Mouse (Mus musculus) left cerebral cortex, adult 18-20 months (tissue): ENCODE results near the gene Bahcc1. TPM values are rescaled to one million over a fixed set of nuclear protein-coding genes. Genes with fewer than 3 reads are reported as not detected.

Experiments
- DNase-seq, 2 experiments: peaks; one replicate each; pipeline ENCODE4 v3.0.0; 2021 to 2022; ENCODE audit warnings: low spot score in 2 of 2, mixed read lengths in 1 of 2
- total RNA-seq, 2 experiments: library from RNA; stranded (reverse); gene quantifications; 2 replicates each; pipeline ENCODE4 v1.2.3; 2021

Gene Bahcc1
- total RNA-seq, 2 experiments from 2014 or later: 18.8 to 19.0 TPM

GRCm38 (mm10) chr11:120228116-120228890, 4.4 kb upstream of the Bahcc1 start:
- DNase-seq: no peak

GRCm38 (mm10) chr11:120228911-120229437, 3.8 kb upstream of the Bahcc1 start:
- DNase-seq: no peak

DNA sequence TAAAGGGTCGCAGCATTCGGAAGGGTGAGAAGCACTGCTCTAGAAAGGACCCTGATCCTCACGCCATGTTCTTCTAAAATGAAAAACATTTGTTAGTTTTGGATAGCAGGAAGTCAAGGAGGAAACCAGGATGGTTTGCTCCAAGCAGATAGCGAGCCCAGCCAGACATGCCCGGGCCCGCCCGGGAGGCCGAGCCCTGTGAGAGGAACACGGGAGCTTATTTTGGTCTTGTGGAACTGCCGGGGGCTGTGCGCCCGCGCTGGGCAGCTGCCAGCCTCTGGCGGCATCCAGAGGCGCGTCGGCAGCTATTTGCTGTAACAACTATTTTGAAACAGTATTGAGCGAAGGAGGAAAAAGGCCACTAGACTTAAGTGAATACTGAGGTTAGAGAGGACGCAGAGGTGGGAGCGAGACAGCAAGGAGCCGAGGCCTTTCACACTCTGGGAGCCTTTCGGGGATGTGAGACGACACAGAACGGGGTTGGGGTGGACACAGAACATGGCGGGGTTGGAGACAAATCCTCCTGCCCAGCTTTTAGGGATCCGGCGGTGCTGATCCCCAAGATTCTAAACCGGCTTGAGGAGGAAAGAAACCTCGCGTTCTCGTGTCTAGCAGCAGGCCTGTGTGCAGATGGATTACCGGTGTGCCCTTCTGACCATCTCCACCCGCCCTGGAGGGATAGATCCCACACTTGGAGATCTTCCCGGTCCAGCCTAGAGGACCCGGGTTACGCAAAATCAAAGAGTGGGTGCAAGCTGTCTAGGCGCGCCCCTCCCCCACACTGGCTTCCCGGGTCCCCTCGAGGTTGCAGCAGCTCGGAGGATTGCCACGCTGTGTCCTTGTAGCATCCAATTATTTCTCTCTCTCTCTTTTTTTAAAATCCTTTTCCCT, 2.6 kb upstream of the Bahcc1 start:
- DNase-seq: peak; percentile 67 to 71

DNA sequence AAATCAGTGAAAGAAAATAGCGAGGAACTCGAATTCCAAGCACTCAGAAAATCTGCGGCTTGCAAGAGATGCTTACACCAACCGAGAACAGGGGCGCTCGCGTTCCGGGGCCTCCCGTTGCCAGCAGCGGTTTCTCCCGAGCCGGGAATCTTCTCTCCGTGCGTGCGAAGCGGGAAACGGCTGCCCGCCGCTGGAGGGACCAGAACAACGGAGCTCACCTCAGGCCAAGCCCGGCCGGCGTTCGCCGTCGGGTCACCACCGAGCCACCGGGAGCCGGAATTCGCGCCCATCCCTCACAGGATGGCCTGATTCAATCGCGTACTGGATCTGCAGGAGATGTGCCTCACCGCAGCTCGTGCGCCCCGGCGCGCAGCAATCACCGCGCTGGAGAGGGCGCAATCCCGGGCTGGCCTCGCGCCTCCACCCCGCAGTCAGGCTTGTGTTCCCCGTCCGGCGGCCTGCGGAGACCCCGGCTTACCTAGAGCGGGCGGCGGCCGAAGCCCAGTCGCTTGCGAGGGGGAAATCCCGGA, 1.8 kb upstream of the Bahcc1 start:
- DNase-seq: peak; percentile 41 to 49

DNA sequence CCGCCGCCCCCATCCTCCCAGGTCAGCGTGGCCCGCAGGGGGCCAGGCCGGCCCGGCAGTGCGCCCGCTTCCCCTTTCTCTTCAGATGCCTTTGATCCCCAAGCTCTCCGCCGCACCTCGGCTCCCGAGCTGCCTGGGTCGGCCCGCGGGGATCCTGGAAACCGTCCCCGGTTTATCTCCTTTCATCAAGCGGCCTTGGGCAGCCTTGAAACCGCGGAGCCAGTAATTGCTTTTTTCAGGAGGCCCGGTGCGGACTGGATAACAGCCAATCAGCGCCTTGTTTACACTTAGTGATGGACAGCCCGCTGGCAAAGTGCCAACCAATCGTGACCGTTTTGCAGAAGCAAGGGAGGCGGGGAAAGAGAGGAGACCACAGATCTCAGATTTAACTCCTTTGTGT, 1.4 kb upstream of the Bahcc1 start:
- DNase-seq: peak; percentile 99 to 100

DNA sequence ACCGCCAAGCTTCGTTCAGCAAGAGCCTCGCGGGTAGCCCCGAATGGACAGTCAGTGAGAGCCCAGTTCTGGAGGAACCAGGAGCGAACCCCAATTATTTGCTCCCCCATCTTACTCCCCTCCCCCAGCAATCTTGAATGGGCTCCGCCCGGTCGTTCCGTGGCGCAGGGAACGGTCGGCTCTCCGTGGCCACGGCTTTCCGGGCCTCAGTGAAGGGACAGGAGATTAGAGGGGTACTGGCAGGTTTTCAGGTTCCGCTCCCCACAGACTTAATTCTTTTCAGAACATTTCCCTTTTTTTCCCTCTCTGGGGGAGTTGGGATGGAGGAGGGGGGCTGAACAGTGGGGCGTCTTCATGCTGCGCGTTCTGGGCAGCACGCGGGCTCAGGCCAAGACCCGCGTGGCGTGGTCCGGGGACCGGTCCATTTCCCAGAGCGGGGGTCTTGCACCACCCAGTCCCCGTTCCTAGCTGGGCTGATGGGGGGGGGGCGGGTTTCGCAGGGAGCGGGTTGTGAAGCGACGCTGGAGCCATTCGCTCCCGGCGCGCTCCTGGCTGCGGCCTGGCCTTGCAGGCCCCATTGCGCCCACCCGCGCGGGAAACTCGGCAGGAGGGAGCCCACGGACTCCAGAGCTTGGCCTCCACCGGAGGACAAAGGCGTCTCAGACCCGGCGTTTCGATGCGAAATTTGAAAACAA, 841 bp downstream of the Bahcc1 start:
- DNase-seq: peak; percentile 41 to 59

GRCm38 (mm10) chr11:120234136-120234775, 1.5 kb downstream of the Bahcc1 start:
- DNase-seq: peak; percentile 48 to 57

- DNase-seq: no peak
These were observed 2.0 kb downstream of the Bahcc1 start for GRCm38 (mm10) chr11:120234776-120235181.

DNA sequence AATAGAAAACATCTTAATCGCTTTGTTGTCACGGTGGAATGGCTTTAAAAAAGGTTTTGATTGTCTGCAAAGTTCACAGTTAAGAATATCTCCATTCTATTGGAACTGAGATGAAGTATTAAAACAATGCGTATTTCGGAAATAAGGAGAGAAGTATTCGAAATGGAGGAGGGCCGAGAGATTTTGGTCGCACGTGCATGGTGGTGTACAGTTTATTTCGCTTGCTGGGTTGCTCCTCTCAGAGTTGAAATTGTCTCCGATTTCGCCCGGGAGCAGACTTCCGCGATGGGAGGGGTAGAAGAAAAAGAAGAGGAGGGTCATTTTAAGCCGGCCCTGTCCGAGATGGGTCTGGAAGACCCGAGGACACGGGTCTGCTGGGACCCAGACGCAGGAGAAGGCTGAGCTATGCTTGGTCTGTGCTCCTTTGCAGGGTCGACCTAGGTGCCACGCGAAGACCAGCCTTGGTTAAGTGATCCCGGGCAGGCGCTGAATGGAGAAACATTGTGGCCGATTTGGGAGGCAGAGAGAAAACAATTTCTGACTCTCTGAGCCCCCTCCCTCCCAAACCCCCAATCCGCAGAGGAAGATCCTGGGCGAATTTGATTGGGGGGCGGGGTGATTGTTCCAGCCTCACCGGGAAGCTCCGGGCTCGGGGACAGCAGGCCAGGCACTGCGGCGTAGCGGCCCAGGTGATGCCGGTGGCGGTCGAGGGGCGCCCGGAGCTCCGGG, 2.8 kb downstream of the Bahcc1 start:
- DNase-seq: peak; percentile 36 to 43

- no peak for DNase-seq
These were observed 3.3 kb downstream of the Bahcc1 start for GRCm38 (mm10) chr11:120236114-120236437.

- peak; percentile 55 to 71 for DNase-seq
These were observed 3.9 kb downstream of the Bahcc1 start for GRCm38 (mm10) chr11:120236438-120237165.

DNA sequence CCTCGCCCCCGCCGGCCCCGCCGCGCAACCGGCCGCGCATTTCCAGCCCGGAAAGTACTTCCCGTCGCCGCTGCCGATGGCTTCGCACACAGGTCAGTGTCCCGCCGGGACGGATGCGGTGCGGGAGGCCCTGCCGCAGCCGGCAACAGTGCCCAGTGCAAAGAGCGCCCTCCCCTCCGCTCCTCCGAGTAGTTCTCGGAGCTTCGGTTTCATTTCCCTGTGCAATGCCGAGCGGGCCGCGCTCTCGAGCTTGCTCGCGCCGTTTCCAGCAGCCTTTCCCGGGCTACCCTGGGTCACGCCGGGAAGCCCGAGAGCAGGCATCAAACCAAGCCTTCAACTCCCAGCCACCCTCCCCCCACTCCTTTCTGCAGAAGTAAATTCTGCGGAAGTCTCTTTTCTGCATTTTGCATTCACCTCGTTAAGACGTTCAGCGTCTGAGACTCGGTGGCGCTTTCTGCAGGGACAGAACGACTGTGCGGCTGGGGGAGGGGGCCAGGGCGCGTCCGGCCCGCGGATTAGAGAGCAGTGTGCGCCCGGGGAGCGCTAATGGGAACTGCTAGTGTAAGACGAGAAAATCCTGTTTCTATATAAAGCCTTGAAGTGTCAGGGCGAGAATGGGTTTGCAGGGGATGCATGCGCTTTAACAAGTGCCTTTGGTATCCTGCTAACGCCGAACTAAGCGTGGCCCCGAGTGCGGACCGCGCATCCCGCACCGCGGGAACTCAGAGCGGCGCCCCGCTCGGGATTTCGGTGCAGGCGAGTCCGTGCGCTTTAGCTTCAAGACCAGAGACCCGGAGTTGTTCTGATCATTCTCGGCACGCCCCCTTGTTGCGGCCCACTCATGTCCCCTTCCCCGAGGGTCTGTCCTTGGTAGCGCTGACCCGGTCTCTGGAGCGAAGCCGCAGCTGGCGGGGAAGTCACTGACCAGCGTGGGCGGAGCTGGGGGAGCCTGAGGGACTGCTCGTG, 4.7 kb downstream of the Bahcc1 start:
- DNase-seq: peak in 1 of 2 experiments; percentile 58

DNA sequence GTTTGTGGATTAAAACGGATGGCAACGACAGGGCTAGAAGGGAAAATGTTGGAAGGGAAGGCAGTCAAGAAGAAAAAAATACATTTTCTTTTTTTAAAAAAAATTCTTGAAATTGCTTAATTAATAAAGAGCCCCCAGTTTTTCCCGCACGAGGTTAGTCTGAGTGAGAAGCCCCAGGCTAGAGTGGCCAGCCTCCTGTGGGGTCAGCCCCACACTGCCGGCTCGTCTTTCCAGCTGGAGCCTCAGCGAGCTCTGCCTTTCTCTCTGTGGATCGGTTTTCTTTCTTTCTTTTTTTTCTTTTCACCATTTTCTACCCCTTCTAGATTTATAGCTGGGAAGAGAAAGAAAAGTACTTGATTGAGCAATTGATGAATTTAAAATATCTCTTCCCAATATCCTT, 5.6 kb downstream of the Bahcc1 start:
- no peak for DNase-seq

GRCm38 (mm10) chr11:120238751-120239359, 6.1 kb downstream of the Bahcc1 start:
- no peak for DNase-seq

GRCm38 (mm10) chr11:120239581-120239991, 6.8 kb downstream of the Bahcc1 start:
- no peak for DNase-seq

DNA sequence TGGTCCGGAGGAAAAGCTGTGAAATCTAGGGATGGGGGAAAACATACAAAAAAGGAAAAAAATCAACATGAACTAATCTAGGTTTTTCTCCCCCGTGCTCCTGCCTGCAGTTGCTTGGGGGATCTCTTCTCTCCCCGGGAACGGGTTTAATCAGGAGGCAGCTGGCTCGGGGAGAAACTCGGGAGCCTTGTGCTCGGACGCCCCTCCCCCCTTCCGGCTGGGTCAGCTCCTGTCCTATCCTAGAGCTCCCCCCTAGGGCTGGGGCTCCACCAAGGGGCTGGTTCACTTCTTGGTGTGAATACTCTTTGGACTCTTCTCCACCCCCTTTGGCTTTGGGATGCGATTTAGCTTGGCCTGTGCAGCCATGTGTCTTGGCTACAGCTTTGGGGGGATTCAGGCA, 7.5 kb downstream of the Bahcc1 start:
- DNase-seq: peak; percentile 65
